Mouse (Mus musculus) lung, adult 2 months (tissue): ENCODE data around the gene Irx1. TPM values are rescaled to one million over a fixed set of nuclear protein-coding genes. Genes with fewer than 3 reads are reported as not detected.

Experiments
- DNase-seq: peaks from one replicate; pipeline ENCODE4 v3.0.0; 2022
- H3K4me1 ChIP-seq: fragments of 200-500 bp; 2 replicates; pipeline ENCODE4 v1.6.1; 2011; ENCODE audit warnings: low read length; ENCODE audit not compliant: control insufficient read depth, insufficient read depth
- H3K4me3 ChIP-seq: fragments of 200-500 bp; replicated peaks from 2 replicates; pipeline ENCODE3; 2011; ENCODE audit warnings: low read depth, mild to moderate bottlenecking, control low read depth, low read length; ENCODE audit errors: extremely low read depth
- CTCF ChIP-seq: fragments of 200-500 bp; IDR thresholded peaks from 2 replicates; pipeline ENCODE4 v1.5.1; 2011; ENCODE audit warnings: mild to moderate bottlenecking, low read length, control low read depth; ENCODE audit not compliant: insufficient read depth
- POLR2A ChIP-seq: fragments of 200-500 bp; IDR thresholded peaks from 2 replicates; pipeline ENCODE4 v1.6.1; 2011; ENCODE audit warnings: low read depth, mild to moderate bottlenecking, control low read depth, low read length, borderline replicate concordance; ENCODE audit errors: extremely low read depth
- WGBS: fragments of 180-500 bp; shearing (Covaris S2); methylation state at CpG from one replicate; pipeline ENCODE4 v1.1.7; 2018; 5-methylcytosine and 5-hydroxymethylcytosine counted together
- polyA plus RNA-seq: library from polyadenylated mRNA; depleted of rRNA; stranded (reverse); fragments of >200 nt; gene quantifications from 2 replicates; pipeline ENCODE4 v1.2.3, GENCODE M21; 2012

The Irx1 gene
- polyA plus RNA-seq, 1 experiment = 122 TPM

DNA sequence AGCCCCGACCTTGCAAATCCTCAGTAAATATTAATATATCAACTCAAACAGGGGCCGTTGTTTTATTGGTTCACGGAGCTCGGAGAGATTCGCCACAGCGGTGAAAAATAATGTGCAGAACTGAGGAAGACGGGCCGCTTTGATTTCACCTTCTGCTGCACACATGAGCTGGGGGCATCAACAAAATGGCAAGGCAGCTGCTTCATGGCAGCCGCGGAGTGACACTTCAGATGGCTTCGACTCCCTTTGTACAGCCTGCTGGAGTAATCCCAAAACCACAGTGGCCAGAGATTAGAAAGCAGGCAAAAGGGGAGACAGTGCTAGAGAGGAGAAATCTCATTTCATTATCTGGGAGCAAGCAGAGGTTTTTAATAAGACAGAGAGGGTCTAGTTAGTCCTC is 11.6 kb downstream of the Irx1 start:
- TF ChIP-seq POLR2A = no peak
- TF ChIP-seq CTCF = no peak
- WGBS = 43% methylated on average over 11 of the region's 11 CpGs

GRCm38 (mm10) chr13:71949859-71950258 is 13.7 kb downstream of the Irx1 start:
- no peak overlapping the region for H3K4me3 ChIP-seq
- H3K4me1 ChIP-seq = peaks cover 4% of the 10 kb centered on the region
- TF ChIP-seq CTCF (no peak), POLR2A (no peak)
- peak; percentile 59 for DNase-seq
- 45% methylated on average over 5 of the region's 5 CpGs for WGBS

More for the DNA sequence above, 11.6 kb downstream of the Irx1 start:
- Histone ChIP-seq H3K4me1 (peaks cover 4% of the 10 kb centered on the region), H3K4me3 (no peak overlapping the region)
- no peak for DNase-seq

GRCm38 (mm10) chr13:71910361-71910760 is 53.2 kb downstream of the Irx1 start:
- WGBS = 60% methylated on average over 3 of the region's 3 CpGs
- Histone ChIP-seq H3K4me1 (no peaks in the 10 kb centered on the region), H3K4me3 (no peak overlapping the region)
- no peak for DNase-seq
- no peak for TF ChIP-seq POLR2A
